Mouse (Mus musculus) myocyte (in vitro differentiated cells): ENCODE measurements around the gene Ppef2.

Source experiments
- POLR2A ChIP-seq: IDR thresholded peaks from one replicate; pipeline ENCODE4 v1.6.1; 2011; ENCODE audit warnings: low read depth, mild to moderate bottlenecking, control low read depth, moderate library complexity; ENCODE audit not compliant: insufficient read length
- SRF ChIP-seq: IDR thresholded peaks from one replicate; pipeline ENCODE4 v1.6.1; 2011; ENCODE audit warnings: low read depth; ENCODE audit not compliant: control insufficient read depth, insufficient read length
- TCF12 ChIP-seq: IDR thresholded peaks from one replicate; pipeline ENCODE4 v1.6.1; 2011; ENCODE audit warnings: mild to moderate bottlenecking, control low read depth; ENCODE audit not compliant: poor library complexity, insufficient read depth, severe bottlenecking
- USF1 ChIP-seq: IDR thresholded peaks from one replicate; pipeline ENCODE4 v1.6.1; 2011; ENCODE audit warnings: low read depth, mild to moderate bottlenecking, control low read depth, moderate library complexity

DNA sequence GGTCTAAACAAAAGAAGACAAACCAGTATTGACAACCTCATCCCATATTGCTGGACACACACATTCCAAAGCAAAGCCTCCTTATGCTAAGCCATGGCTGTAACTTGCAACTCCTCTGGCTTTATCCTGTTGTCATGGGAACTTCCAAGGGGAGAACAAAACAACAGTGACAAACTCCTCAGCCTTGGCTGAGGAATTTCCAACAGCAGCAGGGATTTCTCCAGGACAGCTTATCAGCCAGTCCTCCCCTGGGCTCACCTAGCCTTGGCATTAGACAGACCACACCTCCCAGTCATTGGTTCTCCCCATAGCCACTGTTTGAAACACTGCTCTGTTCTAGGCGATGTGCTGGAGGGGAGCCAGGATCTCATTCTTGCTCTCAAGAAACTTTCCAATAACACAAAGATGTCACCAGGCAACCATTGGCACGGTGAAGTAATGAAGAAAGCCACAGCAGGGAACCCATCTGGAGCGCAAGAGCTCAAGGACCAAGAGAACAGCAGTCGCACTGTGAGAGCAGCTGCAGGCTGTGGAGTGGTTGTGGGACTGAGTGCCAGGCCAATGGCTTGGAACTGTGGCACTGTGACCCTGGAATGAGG is 7.8 kb upstream of the Ppef2 start:
- TF ChIP-seq POLR2A (no peak), USF1 (no peak), SRF (no peak), TCF12 (no peak)
